9 mouse cellular contexts compared by ENCODE assay signal in genomic region chr19:50678946-50679345, GRCm38 (mm10). TPM values are rescaled to one million over a fixed set of nuclear protein-coding genes. Genes with fewer than 3 reads are reported as not detected.
A peak's percentile ranks its signal among the peaks of the same experiment; 100 is the strongest.
DNase-seq lines count a peak whose midpoint lies in the region; ATAC-seq and TF ChIP-seq lines count a peak whose summit lies in the region.
"Had no signal": no experiment of that assay in that cellular context is flagged by ENCODE, and none has a peak within 500 bp of the region (broad histone marks: within the 10 kb centered on the region; RNA-seq: fewer than 3 reads in every experiment).

No protein-coding gene starts in this region.

- H3K36me3 ChIP-seq in kidney, postnatal 0 days (ENCODE audit: insufficient read depth, low read length), result no peaks in the 10 kb centered on the region
- H3K36me3 ChIP-seq in forebrain, embryonic 10.5 days (replicated peaks), result no peaks in the 10 kb centered on the region
- no peaks in the 10 kb centered on the region for H3K36me3 ChIP-seq in intestine, embryonic 16.5 days (ENCODE audit: control insufficient read depth, insufficient read depth, low read length)
- H3K36me3 ChIP-seq in neural tube, embryonic 12.5 days, result no peaks in the 10 kb centered on the region
- no peaks in the 10 kb centered on the region for H3K36me3 ChIP-seq in thymus, adult 2 months (ENCODE audit: control insufficient read depth, insufficient read depth, low read length)

- WGBS in kidney, postnatal 0 days, result 0% methylated on average over 2 of the region's 2 CpGs
- WGBS in forebrain, embryonic 10.5 days, result 0% methylated on average over 2 of the region's 2 CpGs
- WGBS in intestine, embryonic 16.5 days, result 4% methylated on average over 2 of the region's 2 CpGs
- WGBS in neural tube, embryonic 12.5 days, result 0% methylated on average over 2 of the region's 2 CpGs
- 6% methylated on average over 2 of the region's 2 CpGs for WGBS in thymus, adult 2 months

- no peak overlapping the region for H3K27ac ChIP-seq in kidney, postnatal 0 days
- peak overlapping the region; percentile 86 for H3K27ac ChIP-seq in forebrain, embryonic 10.5 days
- no peak overlapping the region for H3K27ac ChIP-seq in intestine, embryonic 16.5 days (ENCODE audit: low read length)
- H3K27ac ChIP-seq in neural tube, embryonic 12.5 days, result peak overlapping the region; percentile 8; the same call in 1 of the 2 replicates
- H3K27ac ChIP-seq in thymus, adult 2 months (ENCODE audit: control insufficient read depth, insufficient read depth, low read length), result no peak overlapping the region

- no peak for TF ChIP-seq CTCF in kidney, postnatal 0 days (IDR thresholded peaks at IDR 0.05; ENCODE audit: low read depth)
- TF ChIP-seq CTCF in thymus, adult 2 months (IDR thresholded peaks at IDR 0.05; ENCODE audit: borderline replicate concordance, control insufficient read depth, extremely low read depth, insufficient read depth, low read length, poor library complexity), result no peak

- peak overlapping the region; percentile 57 for H3K4me3 ChIP-seq in kidney, postnatal 0 days (replicated peaks; ENCODE audit: low read depth, low read length)
- peak overlapping the region; percentile 73 for H3K4me3 ChIP-seq in forebrain, embryonic 10.5 days
- H3K4me3 ChIP-seq in intestine, embryonic 16.5 days (ENCODE audit: low read length), result peak overlapping the region; percentile 61
- H3K4me3 ChIP-seq in neural tube, embryonic 12.5 days, result peak overlapping the region; percentile 76
- H3K4me3 ChIP-seq in thymus, adult 2 months (ENCODE audit: control insufficient read depth, insufficient read depth, low read length), result no peak overlapping the region

- peak overlapping the region; percentile 99 for H3K4me2 ChIP-seq in kidney, postnatal 0 days (ENCODE audit: low read length)
- H3K4me2 ChIP-seq in intestine, embryonic 16.5 days (ENCODE audit: low read depth, low read length), result peak overlapping the region; percentile 96
- H3K4me2 ChIP-seq in neural tube, embryonic 12.5 days (replicated peaks), result peak overlapping the region; percentile 94

- H3K9ac ChIP-seq in kidney, postnatal 0 days (ENCODE audit: low read depth, low read length), result peak overlapping the region; percentile 43
- peak overlapping the region; percentile 61 for H3K9ac ChIP-seq in intestine, embryonic 16.5 days (ENCODE audit: low read depth, low read length)
- peak overlapping the region; percentile 69 for H3K9ac ChIP-seq in neural tube, embryonic 12.5 days

- H3K4me1 ChIP-seq in kidney, postnatal 0 days (replicated peaks; ENCODE audit: insufficient read depth, low read length), result no peaks in the 10 kb centered on the region; the same call in 1 of the 2 replicates
- H3K4me1 ChIP-seq in forebrain, embryonic 10.5 days, result peaks cover 19% of the 10 kb centered on the region
- H3K4me1 ChIP-seq in intestine, embryonic 16.5 days (ENCODE audit: control insufficient read depth, insufficient read depth, low read length), result peaks cover 6% of the 10 kb centered on the region
- peaks cover 10% of the 10 kb centered on the region for H3K4me1 ChIP-seq in neural tube, embryonic 12.5 days
- H3K4me1 ChIP-seq in thymus, adult 2 months (replicated peaks; ENCODE audit: control insufficient read depth, insufficient read depth, low read length), result no peaks in the 10 kb centered on the region

- no peak for DNase-seq in kidney, postnatal 0 days (ENCODE audit: low spot score)
- DNase-seq in kidney, postnatal 10 days, result no peak
- DNase-seq in forebrain, embryonic 10.5 days (ENCODE audit: extremely low spot score, low spot score), result no peak
- DNase-seq in thymus, postnatal 14 days, result no peak
- DNase-seq in left cerebral cortex, adult 8-10 months (ENCODE audit: low spot score in 2 of 2), result no peak
- no peak for DNase-seq in thymus, adult 2 months

- no peaks in the 10 kb centered on the region for H3K9me3 ChIP-seq in kidney, postnatal 0 days (replicated peaks; ENCODE audit: low read length)
- H3K9me3 ChIP-seq in forebrain, embryonic 10.5 days, result no peaks in the 10 kb centered on the region
- H3K9me3 ChIP-seq in intestine, embryonic 16.5 days (ENCODE audit: control insufficient read depth, low read length), result no peaks in the 10 kb centered on the region
- no peaks in the 10 kb centered on the region for H3K9me3 ChIP-seq in neural tube, embryonic 12.5 days

- no peak for ATAC-seq in kidney, postnatal 0 days (replicated peaks; ENCODE audit: low FRiP score, low read depth)
- peak; percentile 55; the same call in 1 of the 2 replicates for ATAC-seq in intestine, embryonic 16.5 days
- peak; percentile 43 for ATAC-seq in neural tube, embryonic 12.5 days (ENCODE audit: low FRiP score, low read depth)

- H3K27me3 ChIP-seq in kidney, postnatal 0 days (ENCODE audit: insufficient read depth, low read length), result peaks cover 9% of the 10 kb centered on the region
- H3K27me3 ChIP-seq in forebrain, embryonic 10.5 days (ENCODE audit: poor library complexity, severe bottlenecking), result peaks cover 46% of the 10 kb centered on the region
- peaks cover 15% of the 10 kb centered on the region for H3K27me3 ChIP-seq in intestine, embryonic 16.5 days (replicated peaks; ENCODE audit: control insufficient read depth, insufficient read depth, low read length)
- H3K27me3 ChIP-seq in neural tube, embryonic 12.5 days (replicated peaks), result no peaks in the 10 kb centered on the region
- no peaks in the 10 kb centered on the region; the same call in 1 of the 2 replicates for H3K27me3 ChIP-seq in thymus, adult 2 months (ENCODE audit: control insufficient read depth, insufficient read depth, low read length)

- TF ChIP-seq POLR2A in thymus, adult 2 months (IDR thresholded peaks at IDR 0.05; ENCODE audit: control insufficient read depth, extremely low read depth, insufficient read depth, low read length, poor library complexity), result no peak

RNA-seq across cellular contexts. Expression of gene Sorcs1, which starts 0.5 kb away (rescaled TPM):
- 2.8 TPM in 2 replicates for polyA plus RNA-seq in kidney, postnatal 0 days (2015; fragmentation: Nextera tagmentation; extraction: Ambion mirVana)
- polyA plus RNA-seq in forebrain, embryonic 10.5 days (2016; fragmentation: Nextera tagmentation; extraction: Ambion mirVana), result 4.2 and 4.3 TPM in 2 replicates
- polyA plus RNA-seq in intestine, embryonic 16.5 days (2015; fragmentation: Nextera tagmentation; extraction: Ambion mirVana), result 1.6 and 1.9 TPM in 2 replicates
- 9.6 and 10.2 TPM in 2 replicates for polyA plus RNA-seq in neural tube, embryonic 12.5 days (2016; fragmentation: Nextera tagmentation; extraction: Ambion mirVana)
- 10 to 100 TPM; 34.1 to 40.8 (median 37.9) TPM for total RNA-seq in left cerebral cortex, adult 8-10 months (2022)
- 0.22 and 0.23 TPM in 2 replicates for polyA plus RNA-seq in thymus, adult 2 months (2012; rRNA removed)
- polyA plus RNA-seq: Patski had no signal

Comparison
In these comparisons a context has a peak if more than half of its experiments do, and no peak if none do; other contexts are left out.
1. H3K27ac ChIP-seq: peak in forebrain, embryonic 10.5 days (single experiment) and neural tube, embryonic 12.5 days (single experiment); none in kidney, postnatal 0 days (single experiment), intestine, embryonic 16.5 days (single experiment) and thymus, adult 2 months (single experiment).
2. Peak in every context shown above with its lines, with median percentiles within 50 percentile points of each other: H3K4me2 ChIP-seq and H3K9ac ChIP-seq.